Mouse (Mus musculus): Measurements from ENCODE around the gene Defb45.
A peak's percentile ranks its signal among the peaks of the same experiment; 100 is the strongest.

Gene Defb45

GRCm38 (mm10) chr2:152599299-152599698 lies at the start of gene Defb45:
Defb45 (minus strand) TSS chr2:152599399.
- DNase-seq = no peak

GRCm38 (mm10) chr2:152639406-152640113 lies 40.4 kb upstream of the Defb45 start:
- DNase-seq = no peak

GRCm38 (mm10) chr2:152638865-152639264 lies 39.7 kb upstream of the Defb45 start:
- no peak for DNase-seq

- no peak for DNase-seq
These were observed 38.2 kb upstream of the Defb45 start for GRCm38 (mm10) chr2:152637381-152637780.

GRCm38 (mm10) chr2:152637006-152637322 lies 37.8 kb upstream of the Defb45 start:
- no peak for DNase-seq

- DNase-seq = no peak
These were observed 37.2 kb upstream of the Defb45 start for GRCm38 (mm10) chr2:152636246-152637005.

GRCm38 (mm10) chr2:152634311-152634710 lies 35.1 kb upstream of the Defb45 start:
- no peak for DNase-seq

- no peak for DNase-seq
These were observed 34.1 kb upstream of the Defb45 start for GRCm38 (mm10) chr2:152633334-152633733.

- no peak for DNase-seq
These were observed 30.7 kb upstream of the Defb45 start for GRCm38 (mm10) chr2:152629904-152630303.

GRCm38 (mm10) chr2:152629239-152629638 lies 30.0 kb upstream of the Defb45 start:
- no peak for DNase-seq

GRCm38 (mm10) chr2:152628066-152628465 lies 28.9 kb upstream of the Defb45 start:
- no peak for DNase-seq

- no peak for DNase-seq
These were observed 27.8 kb upstream of the Defb45 start, which contains the start of gene Rem1 for GRCm38 (mm10) chr2:152626774-152627591. Rem1 (plus strand) TSS chr2:152626951.

GRCm38 (mm10) chr2:152625256-152625655 lies 26.1 kb upstream of the Defb45 start:
- DNase-seq = no peak

- DNase-seq = no peak
These were observed 25.4 kb upstream of the Defb45 start for GRCm38 (mm10) chr2:152624566-152624965.

- no peak for DNase-seq
These were observed 23.8 kb upstream of the Defb45 start, which contains the start of gene Defb25 for GRCm38 (mm10) chr2:152622953-152623352. Defb25 (minus strand) TSS chr2:152623053.

- DNase-seq = no peak
These were observed 23.0 kb upstream of the Defb45 start for GRCm38 (mm10) chr2:152622151-152622550.

GRCm38 (mm10) chr2:152620367-152621134 lies 21.4 kb upstream of the Defb45 start:
- no peak for DNase-seq

- DNase-seq = no peak
These were observed 18.2 kb upstream of the Defb45 start for GRCm38 (mm10) chr2:152617374-152617773.

- no peak for DNase-seq
These were observed 17.3 kb upstream of the Defb45 start for GRCm38 (mm10) chr2:152616470-152616869.

GRCm38 (mm10) chr2:152615563-152615962 lies 16.4 kb upstream of the Defb45 start:
- DNase-seq = peak; percentile 18 to 46

- DNase-seq = no peak
These were observed 13.0 kb upstream of the Defb45 start for GRCm38 (mm10) chr2:152612193-152612592.

GRCm38 (mm10) chr2:152608719-152609118 lies 9.5 kb upstream of the Defb45 start:
- DNase-seq = no peak

- no peak for DNase-seq
These were observed 8.5 kb upstream of the Defb45 start for GRCm38 (mm10) chr2:152607746-152608145.
